Mouse (Mus musculus) spleen, postnatal 36 days (tissue): ENCODE data around the gene Trappc12.
A peak's percentile ranks its signal among the peaks of the same experiment; 100 is the strongest.

Experiments
- DNase-seq, 2 experiments: peaks; one replicate each; pipeline ENCODE4 v3.0.0; 2022; ENCODE audit warnings: low spot score in 2 of 2, mixed read lengths in 1 of 2

Trappc12 gene

DNA sequence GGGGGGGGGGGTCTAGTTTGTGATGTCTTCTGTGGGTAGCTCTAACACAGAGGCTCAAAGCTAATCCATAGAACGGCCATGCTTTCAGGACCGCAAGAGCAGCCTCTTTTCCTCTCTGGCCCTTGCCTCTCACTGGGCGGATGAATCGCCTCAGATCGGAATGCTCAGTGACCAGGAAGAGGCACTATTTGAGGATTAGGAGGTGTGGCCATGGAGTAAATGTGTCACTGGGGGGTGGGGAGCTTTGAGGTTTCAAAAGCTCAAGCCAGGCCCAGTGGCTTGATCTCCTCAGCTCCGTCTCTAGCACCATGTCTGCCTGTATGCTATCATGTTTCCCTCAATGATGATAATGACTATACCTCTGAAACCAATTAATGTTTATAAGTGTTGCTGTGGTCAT lies 61.3 kb downstream of the Trappc12 start:
- DNase-seq: no peak

DNA sequence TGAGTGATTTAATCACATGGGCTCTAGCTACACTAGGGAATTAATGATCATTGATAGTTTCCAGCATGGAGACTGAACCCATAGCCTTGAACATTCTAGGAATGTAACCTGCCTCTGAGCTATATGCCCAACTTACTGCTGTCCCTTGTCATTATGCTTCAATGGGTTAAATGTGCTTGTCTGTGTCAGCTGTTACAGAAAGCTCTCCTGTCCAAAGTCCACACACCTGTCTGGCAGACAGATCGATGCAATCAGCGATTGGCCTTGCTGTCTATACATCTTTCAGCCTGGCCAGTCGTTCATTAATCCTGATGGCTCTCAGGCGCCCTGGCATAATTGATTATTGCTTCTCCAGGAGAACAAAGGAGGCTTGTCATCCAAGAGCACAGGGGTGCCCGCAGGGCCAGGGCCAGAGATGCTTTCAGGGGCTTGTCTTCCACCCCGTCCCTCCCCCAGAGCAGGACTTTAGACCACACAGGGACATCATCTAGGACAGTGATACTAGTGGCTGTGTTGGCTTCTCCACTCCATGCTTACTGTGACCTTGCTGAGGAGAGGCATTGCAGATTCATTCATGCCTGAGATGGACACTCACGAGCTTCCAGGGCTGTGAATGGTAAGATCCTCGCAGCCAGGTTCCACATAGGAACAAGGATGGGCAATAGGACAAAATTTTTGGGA lies 63.9 kb downstream of the Trappc12 start:
- no peak for DNase-seq

DNA sequence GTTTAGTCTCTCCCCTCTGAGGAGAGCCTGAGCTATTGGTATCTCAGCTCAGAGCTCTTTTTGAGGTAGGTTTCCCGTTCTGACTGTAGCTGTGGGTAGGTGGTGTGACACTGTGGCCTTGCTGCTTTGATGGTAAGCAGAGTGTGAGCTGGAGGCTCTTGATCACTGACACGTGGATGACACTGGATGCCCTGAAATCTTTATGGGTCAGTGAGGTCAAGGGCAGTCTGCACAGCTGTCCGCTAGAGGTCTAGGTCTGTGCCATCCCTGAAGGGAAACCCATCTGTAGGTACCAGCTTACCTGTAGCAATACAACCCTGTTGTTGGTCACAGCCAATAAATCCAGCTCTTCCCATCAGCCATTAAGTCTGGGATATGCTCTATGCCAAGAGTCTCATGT lies 64.5 kb downstream of the Trappc12 start:
- no peak for DNase-seq

DNA sequence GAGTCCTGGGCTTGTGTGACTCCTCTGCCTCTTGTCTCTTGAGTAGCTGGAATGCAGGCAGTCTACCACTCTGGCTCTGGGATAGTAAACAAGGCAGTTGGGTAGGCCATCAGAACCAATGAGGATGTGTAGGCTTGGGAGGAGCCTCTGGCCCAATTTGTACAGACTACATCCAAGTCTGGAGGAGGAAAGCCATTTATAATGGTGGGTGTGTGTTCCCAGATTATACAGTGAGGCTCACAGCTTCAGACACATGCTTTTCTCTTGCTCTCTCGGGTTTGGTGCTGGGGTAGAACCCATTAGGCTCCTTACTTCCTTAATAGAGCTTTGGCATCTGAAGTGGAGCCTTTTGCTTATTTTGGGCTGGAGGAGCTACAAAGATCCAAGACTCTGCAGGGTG lies 65.6 kb downstream of the Trappc12 start:
- no peak for DNase-seq

DNA sequence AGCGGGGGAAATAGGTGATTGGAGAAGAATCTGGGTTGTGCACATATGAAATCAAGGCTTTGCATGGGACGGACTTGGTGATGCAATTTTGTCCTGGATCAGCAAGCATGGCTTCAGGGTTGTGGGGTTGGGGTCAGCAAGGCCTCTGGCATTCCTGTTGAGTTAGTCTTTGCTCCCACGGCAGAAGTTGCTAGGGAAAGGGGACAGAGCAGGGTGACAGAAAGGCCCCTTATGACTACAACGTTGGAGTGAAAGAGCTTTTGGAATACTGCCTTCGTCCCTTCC lies 74.4 kb downstream of the Trappc12 start:
- DNase-seq: no peak

DNA sequence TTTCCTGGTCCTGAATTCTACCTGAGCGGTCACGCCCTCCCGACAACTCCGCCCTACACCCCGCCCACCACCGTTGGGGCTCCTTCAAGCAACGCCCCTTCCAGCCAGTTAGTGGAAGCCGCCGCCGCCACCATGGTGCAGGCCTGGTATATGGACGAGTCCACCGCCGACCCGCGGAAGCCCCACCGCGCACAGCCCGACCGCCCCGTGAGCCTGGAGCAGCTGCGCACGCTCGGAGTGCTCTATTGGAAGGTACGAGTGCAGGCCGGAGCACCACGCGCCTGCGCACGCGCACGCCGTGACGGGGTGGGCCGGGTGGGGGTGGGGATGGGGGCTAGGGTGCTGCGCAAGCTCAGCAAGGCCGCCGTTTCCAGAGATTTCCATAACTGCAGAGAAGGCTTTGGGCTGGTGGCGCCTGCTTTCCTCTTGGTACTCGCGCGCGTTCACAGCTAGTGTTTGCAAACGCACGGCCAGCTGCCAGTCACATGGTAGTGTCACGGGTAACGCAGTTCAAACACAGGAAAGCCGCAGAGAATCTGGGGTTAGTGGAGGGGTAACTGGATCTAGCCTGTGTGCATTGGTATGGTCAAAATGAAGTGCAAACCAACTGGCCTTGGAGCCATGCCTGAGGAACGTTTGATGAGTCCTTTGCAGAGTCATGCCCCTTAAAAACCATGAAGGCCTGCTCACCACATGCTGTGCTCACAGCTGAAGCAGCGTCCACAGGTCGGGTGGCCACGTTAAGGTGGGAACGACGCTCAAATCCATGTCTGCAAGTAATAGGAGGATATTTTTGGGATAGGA lies 74.9 kb downstream of the Trappc12 start, which contains the start of gene Adi1:
Adi1 (plus strand) TSS at position 111 of the 804 bp plus-strand sequence.
- peak; percentile 74 for DNase-seq

DNA sequence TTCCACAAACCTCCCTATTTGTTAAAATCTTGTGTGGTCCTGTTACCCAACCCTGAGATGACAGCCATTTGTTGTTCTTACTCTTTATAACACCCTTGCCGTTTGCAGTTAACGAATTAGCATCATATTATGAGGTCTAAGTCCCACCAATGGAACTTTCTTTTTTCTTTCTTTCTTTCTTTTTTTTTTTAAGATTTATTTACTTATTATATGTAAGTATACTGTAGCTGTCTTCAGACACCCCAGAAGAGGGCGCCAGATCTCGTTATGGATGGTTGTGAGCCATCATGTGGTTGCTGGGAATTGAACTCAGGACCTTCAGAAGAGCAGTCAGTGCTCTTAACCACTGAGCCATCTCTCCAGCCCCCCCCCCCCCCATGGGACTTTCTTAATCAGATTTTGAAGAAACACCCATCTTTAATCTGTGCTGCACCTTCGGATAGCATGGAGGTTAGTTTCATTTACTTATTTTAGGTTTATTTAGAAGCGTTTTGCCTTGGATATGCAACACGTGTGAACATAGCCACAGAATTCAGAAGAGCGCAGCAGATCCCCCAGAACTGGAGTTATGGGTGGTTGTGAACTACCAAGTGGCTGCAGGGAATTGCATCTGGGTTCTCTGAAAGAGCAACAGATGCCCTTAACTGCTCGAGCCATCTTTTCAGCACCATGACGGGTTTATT lies 76.1 kb downstream of the Trappc12 start:
- DNase-seq: no peak

DNA sequence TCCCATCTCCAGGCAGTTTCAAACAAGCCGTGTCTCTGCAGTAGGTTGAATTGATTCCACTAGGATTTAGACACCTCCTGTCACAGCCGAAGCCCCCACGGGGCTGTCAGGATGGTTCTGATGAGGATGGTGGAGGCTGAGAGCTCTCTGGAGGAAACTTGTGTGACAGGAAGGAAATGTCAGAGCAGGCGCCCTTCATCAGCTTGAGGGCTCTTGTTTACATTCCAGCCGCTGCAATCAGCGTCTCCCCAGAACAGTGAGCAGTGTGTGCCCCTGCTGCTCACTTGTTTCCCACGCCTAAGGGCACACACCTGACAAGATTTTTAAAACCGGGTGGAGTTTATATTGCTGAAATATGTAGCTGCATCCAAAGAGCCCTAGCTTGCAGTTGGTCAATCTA lies 83.0 kb downstream of the Trappc12 start:
- DNase-seq: no peak

DNA sequence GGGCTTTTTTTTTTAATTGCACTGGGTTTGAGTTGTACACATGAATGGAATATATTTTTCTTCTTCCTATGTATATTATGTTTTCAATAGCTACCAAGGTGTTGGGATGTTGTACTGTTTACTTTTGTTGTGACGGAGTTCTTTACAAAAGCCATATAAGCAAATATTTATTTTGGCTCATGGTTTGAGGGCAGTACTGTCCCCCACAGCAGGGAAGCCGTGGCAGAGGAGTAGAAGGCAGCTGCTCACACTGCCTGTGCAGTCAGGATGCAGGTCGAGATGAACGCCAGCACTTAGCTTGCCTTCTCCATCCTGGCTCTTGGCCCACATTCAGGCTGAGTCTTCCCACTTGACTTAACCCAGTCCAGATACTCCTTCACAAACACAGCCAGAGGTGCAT lies 83.5 kb downstream of the Trappc12 start:
- DNase-seq: no peak

DNA sequence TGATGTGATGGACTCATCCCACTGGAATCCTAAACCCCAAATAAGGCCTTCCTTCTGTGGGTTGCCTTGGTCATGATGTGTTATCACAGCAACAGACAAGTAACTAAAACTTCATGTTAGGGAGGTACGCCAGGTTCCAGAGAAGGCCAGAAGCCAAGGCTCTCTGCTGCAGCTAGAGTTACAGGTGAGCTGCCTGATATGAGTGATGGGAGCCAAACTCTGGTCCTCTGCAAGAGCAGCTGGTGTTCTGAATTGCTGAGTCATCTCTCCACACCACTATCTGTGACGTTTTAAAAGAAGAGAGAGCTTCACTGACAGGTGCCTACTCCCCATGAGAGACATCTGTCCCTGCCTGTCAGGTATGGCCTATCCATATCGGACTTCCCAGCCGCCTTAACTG lies 87.6 kb downstream of the Trappc12 start:
- DNase-seq: no peak

DNA sequence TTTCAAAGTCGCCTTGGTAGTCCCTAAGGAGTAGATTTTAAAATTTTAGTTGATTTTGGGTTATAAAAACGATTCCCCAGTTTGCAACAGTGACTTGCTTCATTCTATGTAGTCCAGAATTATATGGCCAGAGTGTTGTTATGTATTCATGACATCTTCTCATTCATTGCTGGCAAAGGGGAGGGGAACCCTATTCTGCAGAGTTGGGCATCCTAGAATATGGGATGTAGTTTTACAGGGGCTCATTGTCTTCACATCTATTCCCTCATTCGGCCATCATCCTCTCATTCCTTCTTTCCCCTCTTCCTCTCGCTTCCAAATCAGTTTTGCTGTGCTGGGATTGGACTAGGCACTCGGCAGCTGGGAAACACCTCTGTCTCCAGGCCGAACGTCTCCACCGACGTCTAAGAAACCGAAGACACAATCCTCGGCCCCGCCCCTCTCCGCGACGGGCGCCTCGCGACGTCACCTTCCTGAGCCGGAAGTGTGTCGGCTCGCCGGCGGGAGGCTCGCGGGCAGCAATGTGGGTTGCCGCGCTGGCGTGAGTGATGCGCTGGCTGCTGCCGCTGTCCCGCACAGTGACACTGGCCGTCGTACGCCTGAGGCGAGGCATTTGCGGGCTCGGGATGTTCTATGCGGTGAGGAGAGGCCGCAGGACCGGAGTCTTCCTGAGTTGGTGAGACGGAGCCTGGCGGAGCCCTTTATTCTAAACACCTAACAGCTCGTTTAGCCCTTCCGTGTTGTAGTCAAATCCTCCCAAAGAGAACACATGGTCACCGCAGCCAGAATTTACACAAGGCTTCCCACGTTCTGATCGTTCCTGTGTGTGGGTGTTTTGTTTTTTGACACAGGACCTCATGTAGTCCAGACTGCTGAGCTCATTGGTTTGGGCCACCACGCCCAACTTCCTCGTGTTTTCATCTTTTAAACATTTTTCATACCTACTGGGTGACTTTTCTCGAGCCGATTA lies 100.8 kb downstream of the Trappc12 start, which contains the start of gene Rnaseh1:
Rnaseh1 (plus strand) TSS at position 462 of the 970 bp plus-strand sequence.
- DNase-seq: peak; percentile 84 to 88
